Mouse (Mus musculus): ENCODE data around the gene Gm44596. TPM values are rescaled to one million over a fixed set of nuclear protein-coding genes. Genes with fewer than 3 reads are reported as not detected.

The Gm44596 gene
- total and polyA plus RNA-seq, 2 experiments from 2014 or later = not detected

DNA sequence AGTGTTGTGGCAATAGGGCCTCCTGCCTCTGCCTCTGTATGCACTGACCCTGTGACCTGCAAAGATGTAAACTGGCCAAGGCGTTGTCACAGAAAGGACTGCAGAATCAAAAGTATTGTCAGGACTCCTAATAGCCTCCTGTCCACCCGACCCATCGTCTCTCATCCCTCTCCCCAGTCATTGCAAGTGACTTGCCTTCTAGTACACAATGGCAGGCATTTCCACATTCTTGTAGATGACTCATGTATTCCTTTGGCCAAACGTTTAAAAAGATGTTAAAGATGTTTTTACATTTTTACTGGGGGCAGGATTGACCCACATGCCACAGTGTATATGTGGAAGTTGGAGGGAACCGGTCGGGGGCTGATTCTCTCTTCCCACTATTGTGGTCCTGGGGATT lies 10.6 kb upstream of the Gm44596 start:
- DNase-seq (ENCODE audit: low spot score) (no peak), ATAC-seq (ENCODE audit: insufficient read depth, low read depth) (no peak)
- no peak for TF ChIP-seq CTCF (IDR thresholded peaks at IDR 0.05; ENCODE audit: low read depth)
- no peak for TF ChIP-seq EP300 (IDR thresholded peaks at IDR 0.05; ENCODE audit: low read depth)
- H3K27me3 ChIP-seq (ENCODE audit: control insufficient read depth, insufficient read depth, low read length) = no peaks in the 10 kb centered on the region
- no peak overlapping the region for H3K9ac ChIP-seq (replicated peaks; ENCODE audit: low read depth, low read length)
- WGBS = 62% methylated on average over 6 of the region's 6 CpGs
- no peak overlapping the region for H3K4me3 ChIP-seq (ENCODE audit: low read depth, low read length)
- peaks cover 33% of the 10 kb centered on the region for H3K36me3 ChIP-seq (replicated peaks; ENCODE audit: control insufficient read depth, insufficient read depth, low read length)
- no peaks in the 10 kb centered on the region for H3K9me3 ChIP-seq (replicated peaks; ENCODE audit: control insufficient read depth, low read length)
- H3K4me1 ChIP-seq (ENCODE audit: control insufficient read depth, insufficient read depth) = peaks cover 15% of the 10 kb centered on the region; the same call in 1 of the 2 replicates
- H3K27ac ChIP-seq (ENCODE audit: low read depth) = no peak overlapping the region
- H3K4me2 ChIP-seq (ENCODE audit: low read depth, low read length) = no peak overlapping the region

DNA sequence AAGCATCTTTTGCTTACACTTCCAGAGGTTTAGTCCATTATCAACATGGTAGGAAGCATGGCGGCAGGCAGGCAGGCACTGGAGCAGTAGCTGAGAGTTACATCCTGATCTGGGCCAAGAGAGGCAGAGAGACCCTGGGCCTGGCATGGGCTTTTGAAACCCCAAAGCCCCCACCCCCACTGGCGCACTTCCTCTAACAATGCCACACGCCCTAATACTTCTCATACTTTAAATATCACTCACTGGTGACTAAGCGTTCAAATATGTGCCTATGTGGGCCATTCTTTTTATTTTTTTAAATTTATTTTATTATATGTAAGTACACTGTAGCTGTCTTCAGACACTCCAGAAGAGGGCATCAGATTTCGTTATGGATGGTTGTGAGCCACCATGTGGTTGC lies 8.8 kb upstream of the Gm44596 start:
- no peak for ATAC-seq (ENCODE audit: insufficient read depth, low read depth)
- Histone ChIP-seq H3K9ac (replicated peaks; ENCODE audit: low read depth, low read length) (no peak overlapping the region), H3K36me3 (replicated peaks; ENCODE audit: control insufficient read depth, insufficient read depth, low read length) (peaks cover 51% of the 10 kb centered on the region), H3K9me3 (replicated peaks; ENCODE audit: control insufficient read depth, low read length) (no peaks in the 10 kb centered on the region), H3K27me3 (ENCODE audit: control insufficient read depth, insufficient read depth, low read length) (no peaks in the 10 kb centered on the region), H3K4me1 (ENCODE audit: control insufficient read depth, insufficient read depth) (peaks cover 13% of the 10 kb centered on the region; the same call in 1 of the 2 replicates), H3K4me2 (ENCODE audit: low read depth, low read length) (no peak overlapping the region), H3K27ac (ENCODE audit: low read depth) (no peak overlapping the region), H3K4me3 (ENCODE audit: low read depth, low read length) (no peak overlapping the region)
- no peak for TF ChIP-seq EP300 (IDR thresholded peaks at IDR 0.05; ENCODE audit: low read depth)
- TF ChIP-seq CTCF (IDR thresholded peaks at IDR 0.05; ENCODE audit: low read depth) = no peak
- no peak for DNase-seq (ENCODE audit: low spot score)
- 82% methylated on average over 5 of the region's 5 CpGs for WGBS

DNA sequence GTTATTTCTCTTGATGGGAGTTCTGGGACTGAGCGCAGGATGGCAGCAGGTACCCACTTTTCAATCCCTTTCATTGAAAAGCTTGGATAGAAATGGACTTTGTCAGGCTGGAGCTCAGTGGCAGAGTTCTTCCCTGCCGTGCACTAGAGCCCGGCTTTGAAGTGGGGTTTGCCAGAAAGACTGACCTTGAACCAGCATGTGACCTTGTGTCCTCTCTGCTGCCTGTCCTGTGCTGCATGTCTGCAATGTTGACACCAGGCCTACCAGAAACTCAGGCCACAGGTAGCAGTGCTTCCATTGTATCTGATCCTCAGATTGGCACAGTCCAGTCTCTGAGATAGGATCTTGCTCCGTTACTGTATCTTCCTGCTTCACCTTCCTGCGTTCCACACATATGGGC lies 5.3 kb upstream of the Gm44596 start:
- TF ChIP-seq CTCF (IDR thresholded peaks at IDR 0.05; ENCODE audit: low read depth) (no peak), EP300 (IDR thresholded peaks at IDR 0.05; ENCODE audit: low read depth) (no peak)
- no peak overlapping the region for H3K9ac ChIP-seq (replicated peaks; ENCODE audit: low read depth, low read length)
- no peak overlapping the region for H3K4me3 ChIP-seq (ENCODE audit: low read depth, low read length)
- no peak for DNase-seq (ENCODE audit: low spot score)
- no peak overlapping the region for H3K27ac ChIP-seq (ENCODE audit: low read depth)
- peaks cover 84% of the 10 kb centered on the region for H3K36me3 ChIP-seq (replicated peaks; ENCODE audit: control insufficient read depth, insufficient read depth, low read length)
- H3K9me3 ChIP-seq (replicated peaks; ENCODE audit: control insufficient read depth, low read length) = no peaks in the 10 kb centered on the region
- H3K4me2 ChIP-seq (ENCODE audit: low read depth, low read length) = no peak overlapping the region
- no peaks in the 10 kb centered on the region for H3K27me3 ChIP-seq (ENCODE audit: control insufficient read depth, insufficient read depth, low read length)
- no peak for ATAC-seq (ENCODE audit: insufficient read depth, low read depth)
- H3K4me1 ChIP-seq (ENCODE audit: control insufficient read depth, insufficient read depth) = no peaks in the 10 kb centered on the region
- WGBS = 64% methylated on average over 5 of the region's 5 CpGs

DNA sequence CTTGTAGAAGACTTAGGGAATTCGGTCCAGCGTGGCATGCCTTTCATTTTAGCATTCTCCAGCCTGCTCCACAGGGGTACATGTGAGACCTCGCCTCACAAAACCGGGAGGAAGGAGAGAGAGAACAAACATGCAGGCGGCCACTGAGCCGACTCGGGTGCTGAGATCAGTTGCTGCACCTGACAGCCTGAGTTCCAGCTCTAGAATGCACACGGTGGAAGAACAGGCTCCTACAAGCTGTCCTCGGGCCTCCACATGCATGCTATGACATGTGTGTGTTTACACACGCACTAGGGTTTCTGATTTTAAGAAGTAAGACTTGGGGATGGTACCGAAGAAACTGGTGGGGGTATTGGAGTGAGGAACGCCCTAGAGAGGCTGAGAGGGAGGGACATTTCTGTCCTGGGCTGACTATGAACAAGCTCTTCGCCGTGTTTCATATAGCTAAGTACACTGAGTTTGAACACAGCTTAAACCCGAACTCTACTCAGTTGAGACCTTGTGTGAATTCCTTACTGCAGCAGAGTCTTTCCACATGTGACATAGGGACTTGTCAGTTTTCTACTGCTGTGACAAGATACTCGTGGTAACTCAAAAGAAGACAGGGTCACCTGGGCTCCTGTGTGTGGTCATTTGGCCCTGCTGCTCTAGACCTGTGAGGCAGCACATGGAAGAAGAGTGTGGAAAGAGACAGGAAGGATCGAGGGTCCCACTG lies 1.2 kb downstream of the Gm44596 start:
- no peak overlapping the region for H3K27ac ChIP-seq (ENCODE audit: low read depth)
- no peak overlapping the region for H3K9ac ChIP-seq (replicated peaks; ENCODE audit: low read depth, low read length)
- DNase-seq (ENCODE audit: low spot score) = no peak
- H3K4me2 ChIP-seq (ENCODE audit: low read depth, low read length) = no peak overlapping the region
- no peaks in the 10 kb centered on the region for H3K27me3 ChIP-seq (ENCODE audit: control insufficient read depth, insufficient read depth, low read length)
- no peak for ATAC-seq (ENCODE audit: insufficient read depth, low read depth)
- H3K4me3 ChIP-seq (ENCODE audit: low read depth, low read length) = no peak overlapping the region
- WGBS = 88% methylated on average over 17 of the region's 17 CpGs
- H3K4me1 ChIP-seq (ENCODE audit: control insufficient read depth, insufficient read depth) = no peaks in the 10 kb centered on the region
- H3K36me3 ChIP-seq (replicated peaks; ENCODE audit: control insufficient read depth, insufficient read depth, low read length) = peaks cover 33% of the 10 kb centered on the region
- TF ChIP-seq EP300 (IDR thresholded peaks at IDR 0.05; ENCODE audit: low read depth) (no peak), CTCF (IDR thresholded peaks at IDR 0.05; ENCODE audit: low read depth) (no peak)
- H3K9me3 ChIP-seq (replicated peaks; ENCODE audit: control insufficient read depth, low read length) = no peaks in the 10 kb centered on the region

DNA sequence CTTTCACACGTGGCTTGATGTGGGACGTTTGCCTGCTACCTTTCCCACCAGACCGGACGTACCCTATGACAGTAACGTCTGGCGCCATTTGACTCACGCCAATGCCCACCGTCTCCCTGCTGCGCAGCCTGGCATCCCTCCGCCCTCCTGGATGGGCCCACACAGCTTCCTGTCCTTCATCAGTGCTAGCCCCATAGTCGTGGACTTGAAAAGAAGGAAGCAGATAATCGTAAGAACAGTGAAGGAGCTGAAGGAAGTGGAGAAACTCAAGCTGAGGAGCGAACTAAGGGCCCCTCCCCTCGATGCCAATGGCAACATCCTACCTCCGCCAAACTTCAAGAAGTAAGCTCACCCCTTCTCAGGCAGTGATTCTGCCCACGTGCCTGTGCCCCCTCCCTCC lies 4.3 kb downstream of the Gm44596 start:
- Histone ChIP-seq H3K9me3 (replicated peaks; ENCODE audit: control insufficient read depth, low read length) (no peaks in the 10 kb centered on the region), H3K36me3 (replicated peaks; ENCODE audit: control insufficient read depth, insufficient read depth, low read length) (peaks cover 2% of the 10 kb centered on the region), H3K27ac (ENCODE audit: low read depth) (no peak overlapping the region), H3K4me3 (ENCODE audit: low read depth, low read length) (no peak overlapping the region), H3K4me1 (ENCODE audit: control insufficient read depth, insufficient read depth) (no peaks in the 10 kb centered on the region), H3K27me3 (ENCODE audit: control insufficient read depth, insufficient read depth, low read length) (no peaks in the 10 kb centered on the region), H3K9ac (replicated peaks; ENCODE audit: low read depth, low read length) (no peak overlapping the region), H3K4me2 (ENCODE audit: low read depth, low read length) (no peak overlapping the region)
- TF ChIP-seq EP300 (IDR thresholded peaks at IDR 0.05; ENCODE audit: low read depth) = no peak
- TF ChIP-seq CTCF (IDR thresholded peaks at IDR 0.05; ENCODE audit: low read depth) = no peak
- ATAC-seq (ENCODE audit: insufficient read depth, low read depth) (no peak), DNase-seq (ENCODE audit: low spot score) (no peak)
- 76% methylated on average over 16 of the region's 16 CpGs for WGBS

Data from heart, postnatal 0 days (tissue).